Mouse (Mus musculus) left cerebral cortex, adult 2 months (tissue): Measurements from ENCODE around the gene Tsc22d2. TPM values are rescaled to one million over a fixed set of nuclear protein-coding genes. Genes with fewer than 3 reads are reported as not detected.

Source experiments
- DNase-seq, 2 experiments: peaks; one replicate each; pipeline ENCODE4 v3.0.0; 2021 to 2022; ENCODE audit warnings: low spot score in 2 of 2, mixed read lengths in 1 of 2; ENCODE audit errors: extremely low spot score in 1 of 2
- H3K27ac ChIP-seq: fragments of 200-600 bp; 2 replicates; pipeline ENCODE4 v1.8.1; 2022
- H3K4me3 ChIP-seq: fragments of 200-600 bp; 2 replicates; pipeline ENCODE4 v1.8.1; 2022
- CTCF ChIP-seq: fragments of 200-600 bp; IDR thresholded peaks from 2 replicates; pipeline ENCODE4 v1.8.1; 2022; ENCODE audit warnings: antibody characterized with exemption, mild to moderate bottlenecking, moderate library complexity
- intact Hi-C: fragments of 180-260 bp; cut with DNase I; formaldehyde crosslinking; loops from one replicate; pipeline ENCODE4 v1.15.1; 2025
- total RNA-seq, 2 experiments: library from RNA; stranded (reverse); gene quantifications; 2 replicates each; pipeline ENCODE4 v1.2.3; 2021

The Tsc22d2 gene
- total RNA-seq, 2 experiments from 2014 or later, result 36.9 to 40.7 TPM

DNA sequence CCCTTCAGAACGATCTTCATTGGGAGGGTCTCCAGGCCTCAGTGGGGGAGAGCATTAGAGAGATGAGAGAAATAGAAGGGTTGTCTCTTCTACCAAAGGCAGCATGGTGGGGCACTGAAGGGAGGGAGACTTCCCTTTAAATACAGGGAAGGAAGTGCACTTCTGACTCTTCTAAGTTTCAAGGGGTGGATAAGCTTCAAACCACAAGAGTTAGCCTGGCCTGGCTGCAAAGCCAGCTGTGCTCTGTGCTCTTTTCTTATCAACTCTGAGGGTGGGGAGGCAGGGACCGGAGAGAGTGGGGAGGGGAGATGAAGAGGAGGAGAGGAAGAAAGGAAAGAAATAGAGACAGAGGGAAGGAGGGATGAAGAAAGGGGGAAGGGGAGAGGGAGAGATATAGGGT lies 87.4 kb downstream of the Tsc22d2 start:
- intact Hi-C loops, result no loop called here
- Histone ChIP-seq H3K4me3 (no peak overlapping the region), H3K27ac (no peak overlapping the region)
- DNase-seq, result no peak
- TF ChIP-seq CTCF, result no peak

GRCm38 (mm10) chr3:58503720-58504333 lies 89.3 kb downstream of the Tsc22d2 start:
- H3K27ac ChIP-seq, result no peak overlapping the region
- intact Hi-C loops, result no loop called here
- no peak overlapping the region for H3K4me3 ChIP-seq
- DNase-seq, result no peak
- TF ChIP-seq CTCF, result no peak

DNA sequence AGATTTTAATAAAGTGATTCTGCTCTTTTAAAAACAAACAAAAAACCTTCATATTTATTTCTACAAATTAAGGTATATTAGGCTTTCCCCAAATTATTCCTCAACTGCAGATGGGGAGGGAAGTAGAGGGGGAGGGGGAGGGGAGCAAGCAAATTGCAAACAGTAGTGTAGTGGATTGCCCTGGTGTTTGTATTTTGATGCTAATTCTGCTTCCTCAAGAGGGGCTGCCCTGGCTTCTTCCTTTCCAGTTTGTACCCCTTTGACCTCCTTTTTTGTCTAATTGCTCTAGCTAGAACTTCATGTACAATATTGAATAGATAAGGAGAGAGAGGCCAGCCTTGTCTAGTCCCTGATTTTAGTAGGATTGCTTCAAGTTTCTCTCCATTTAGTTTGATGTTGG lies 90.2 kb downstream of the Tsc22d2 start:
- no peak for DNase-seq
- Histone ChIP-seq H3K4me3 (no peak overlapping the region), H3K27ac (no peak overlapping the region)
- intact Hi-C loops, result no loop called here
- no peak for TF ChIP-seq CTCF

GRCm38 (mm10) chr3:58508020-58508750 lies 93.7 kb downstream of the Tsc22d2 start:
- H3K4me3 ChIP-seq, result no peak overlapping the region
- TF ChIP-seq CTCF, result no peak
- no peak for DNase-seq
- intact Hi-C loops, result no loop called here
- no peak overlapping the region for H3K27ac ChIP-seq

DNA sequence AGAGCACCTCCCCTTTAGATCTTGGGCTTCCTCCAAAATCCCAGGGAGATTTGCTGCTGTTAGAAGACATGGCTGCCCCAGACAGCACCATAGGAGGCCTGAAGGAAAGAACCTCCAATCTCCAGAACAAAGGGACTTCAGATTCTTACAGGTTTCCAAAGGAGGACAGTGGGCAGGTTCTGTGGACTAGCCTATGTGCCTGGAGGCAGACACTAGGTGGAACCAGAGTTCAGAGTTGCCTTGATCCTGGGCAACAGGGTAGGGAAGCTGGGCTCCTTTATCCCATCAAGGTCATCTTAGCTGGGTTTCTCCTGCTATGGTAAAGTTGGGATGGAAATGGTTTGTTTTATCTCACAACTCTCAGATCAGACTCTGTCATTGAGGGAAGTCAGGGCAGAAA lies 97.1 kb downstream of the Tsc22d2 start:
- intact Hi-C loops, result no loop called here
- no peak overlapping the region for H3K4me3 ChIP-seq
- DNase-seq, result no peak
- H3K27ac ChIP-seq, result no peak overlapping the region
- TF ChIP-seq CTCF, result peak; percentile 15

DNA sequence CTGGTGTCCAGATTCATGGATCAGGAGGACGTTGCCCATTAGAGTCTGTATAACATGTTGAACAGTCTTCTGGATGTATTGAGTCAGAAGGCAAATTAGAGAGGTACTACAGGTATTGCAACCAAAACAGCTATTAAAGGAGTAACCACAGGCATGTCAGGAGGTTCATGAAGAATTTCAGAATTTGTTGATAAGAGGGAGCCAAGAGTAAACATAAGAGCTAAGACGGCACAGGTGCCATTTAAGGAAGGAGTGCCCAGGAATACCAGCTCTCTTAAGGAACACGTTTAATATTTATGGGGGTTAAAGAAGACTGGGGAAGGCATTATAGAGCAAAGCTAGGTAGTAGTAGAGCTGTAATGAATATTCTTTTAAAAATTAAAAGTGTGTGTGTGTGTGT lies 98.2 kb downstream of the Tsc22d2 start:
- intact Hi-C loops, result no loop called here
- no peak overlapping the region for H3K27ac ChIP-seq
- DNase-seq, result no peak
- no peak overlapping the region for H3K4me3 ChIP-seq
- no peak for TF ChIP-seq CTCF

DNA sequence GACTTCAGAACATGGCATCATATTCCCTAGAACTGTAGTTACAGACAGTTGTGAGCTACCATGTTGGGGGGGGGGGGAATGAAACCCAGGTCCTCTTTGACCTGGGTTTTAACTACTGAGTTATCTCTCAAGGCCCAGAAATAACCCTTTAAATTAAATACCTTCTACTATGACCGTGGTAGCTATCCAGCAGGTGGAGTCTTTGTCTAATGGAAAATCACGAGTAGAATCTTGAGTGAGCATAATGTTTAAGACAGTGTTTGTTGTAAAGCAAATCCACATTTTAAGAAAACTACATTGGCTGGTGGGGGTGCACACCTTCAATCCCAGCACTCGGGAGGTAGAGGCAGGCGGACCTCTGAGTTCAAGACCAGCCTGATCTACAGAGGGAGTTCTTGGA lies 99.0 kb downstream of the Tsc22d2 start:
- Histone ChIP-seq H3K27ac (no peak overlapping the region), H3K4me3 (no peak overlapping the region)
- intact Hi-C loops, result no loop called here
- no peak for DNase-seq
- TF ChIP-seq CTCF, result no peak

GRCm38 (mm10) chr3:58515947-58516601 lies 101.6 kb downstream of the Tsc22d2 start:
- intact Hi-C loops, result no loop called here
- DNase-seq, result no peak
- Histone ChIP-seq H3K4me3 (no peak overlapping the region), H3K27ac (no peak overlapping the region)
- no peak for TF ChIP-seq CTCF

Other genes starting within 250 kb of the Tsc22d2 start
- gene Eif2a, start 111.1 kb downstream of the Tsc22d2 start, total RNA-seq, result 10 to 100 TPM; 40.5 to 43.3 TPM
- 10 to 100 TPM; 20.0 to 21.0 TPM for gene Serp1, start 111.2 kb downstream of the Tsc22d2 start, total RNA-seq
- 100 to 1,000 TPM; 140 to 144 TPM for gene Selenot, start 161.9 kb downstream of the Tsc22d2 start, total RNA-seq
- 1 to 10 TPM; 1.4 to 1.7 TPM for gene Erich6, start 222.5 kb downstream of the Tsc22d2 start, total RNA-seq